Mouse (Mus musculus) v-Abl transformed pro-B cells (cell line): ENCODE data around the gene Wdsub1.

Experiments used
- in situ Hi-C, 2 experiments: fragments of 400-800 bp; cut with MboI; formaldehyde crosslinking; loops; one replicate each; pipeline ENCODE4 v1.15.1; 2025; ENCODE audit not compliant: unreplicated experiment in 2 of 2

Wdsub1 gene

DNA sequence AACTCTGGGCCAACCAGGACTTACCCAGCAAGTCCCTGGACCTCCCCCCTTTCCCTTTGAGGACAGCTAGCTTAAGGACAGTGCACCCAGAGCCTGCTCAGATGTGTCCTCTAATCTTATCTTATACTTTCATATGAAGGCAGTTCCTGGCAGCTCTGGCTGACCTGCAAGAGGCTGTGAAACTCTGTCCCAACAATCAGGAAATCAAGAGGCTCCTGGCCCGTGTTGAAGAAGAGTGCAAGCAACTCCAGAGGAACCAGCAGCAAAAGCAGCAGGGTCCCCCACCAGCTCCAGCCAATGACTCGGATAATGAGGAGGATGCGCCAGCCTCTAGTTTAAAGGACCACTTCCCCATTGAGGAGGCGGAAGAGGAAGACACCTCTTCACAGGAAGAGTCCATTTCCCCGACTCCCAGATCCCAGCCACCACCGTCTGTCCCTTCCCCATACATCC, 39.8 kb downstream of the Wdsub1 start:
- in situ Hi-C loops = no loop called here

DNA sequence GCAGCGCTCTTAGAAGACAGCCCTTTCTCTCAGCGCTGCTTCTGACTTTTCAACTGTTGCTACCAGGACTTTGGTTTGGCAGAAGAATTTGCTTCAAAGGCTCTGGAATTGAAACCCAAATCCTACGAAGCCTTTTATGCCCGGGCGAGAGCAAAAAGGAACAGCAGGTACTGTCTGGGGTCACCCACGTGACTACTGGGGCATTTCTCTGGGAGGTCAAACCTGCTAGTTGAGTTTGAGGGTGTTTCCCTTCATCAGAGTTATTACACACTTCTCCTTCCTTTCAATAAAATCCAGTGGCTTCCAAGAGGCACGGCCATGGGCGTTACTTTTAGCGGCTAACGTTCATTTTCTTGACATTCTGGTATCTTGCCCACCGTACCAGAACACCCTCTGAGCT, 40.4 kb downstream of the Wdsub1 start:
- in situ Hi-C loops = no loop called here

DNA sequence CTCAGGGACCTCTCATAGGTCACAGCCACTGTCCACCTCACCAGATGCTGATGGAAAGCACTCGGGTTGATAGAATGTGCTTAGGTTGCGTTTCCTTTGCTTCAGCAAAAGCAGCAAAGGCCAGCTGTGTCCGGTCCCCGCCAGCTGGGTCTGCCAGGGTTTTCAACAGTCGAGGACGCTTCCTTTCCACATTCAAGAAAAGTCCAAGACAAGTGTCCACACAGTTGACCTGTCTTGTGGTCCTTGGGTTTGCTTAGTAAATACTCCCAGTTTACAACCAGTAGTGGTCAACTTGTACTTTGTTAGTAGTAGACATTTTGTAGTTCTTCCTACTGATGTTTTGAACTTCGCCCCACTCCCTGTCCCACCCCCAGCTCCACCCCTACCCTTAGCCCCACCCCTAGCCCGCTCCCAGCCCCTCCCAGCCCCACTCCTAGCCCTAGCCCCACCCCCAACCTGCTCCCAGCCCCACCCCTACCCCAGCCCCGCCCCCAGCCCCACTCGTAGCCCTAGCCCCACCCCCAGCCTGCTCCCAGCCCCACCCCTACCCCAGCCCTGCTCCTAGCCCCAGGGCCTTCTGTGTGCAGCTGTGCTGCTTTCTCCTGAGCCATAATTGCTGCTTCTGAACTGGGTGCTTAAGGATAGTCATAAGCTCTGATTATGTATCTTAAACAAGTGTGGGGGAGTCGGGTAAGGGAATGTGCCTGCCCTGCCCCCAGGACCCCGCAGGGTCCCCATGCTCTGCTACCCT, 41.0 kb downstream of the Wdsub1 start:
- in situ Hi-C loops = no loop called here

DNA sequence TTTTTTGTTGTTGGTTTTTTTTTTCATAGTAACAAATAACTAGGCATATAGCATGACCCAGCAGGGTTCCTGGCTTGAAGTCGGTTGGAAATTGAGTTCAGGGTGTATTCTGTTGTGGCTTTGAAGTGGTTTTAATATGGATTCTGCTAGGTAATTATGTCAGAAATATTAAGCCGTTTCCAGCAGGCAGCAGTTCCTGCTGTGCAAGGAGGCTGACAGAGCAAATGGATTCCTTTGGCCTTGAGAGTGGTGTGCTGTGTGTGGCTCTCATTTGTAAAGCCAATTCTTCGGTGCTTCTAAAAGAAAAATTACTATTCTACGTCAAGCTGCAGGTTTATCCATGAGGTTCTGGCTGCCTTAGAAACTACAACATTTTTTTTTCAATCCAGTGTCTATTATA, 42.2 kb downstream of the Wdsub1 start:
- in situ Hi-C loops = no loop called here

DNA sequence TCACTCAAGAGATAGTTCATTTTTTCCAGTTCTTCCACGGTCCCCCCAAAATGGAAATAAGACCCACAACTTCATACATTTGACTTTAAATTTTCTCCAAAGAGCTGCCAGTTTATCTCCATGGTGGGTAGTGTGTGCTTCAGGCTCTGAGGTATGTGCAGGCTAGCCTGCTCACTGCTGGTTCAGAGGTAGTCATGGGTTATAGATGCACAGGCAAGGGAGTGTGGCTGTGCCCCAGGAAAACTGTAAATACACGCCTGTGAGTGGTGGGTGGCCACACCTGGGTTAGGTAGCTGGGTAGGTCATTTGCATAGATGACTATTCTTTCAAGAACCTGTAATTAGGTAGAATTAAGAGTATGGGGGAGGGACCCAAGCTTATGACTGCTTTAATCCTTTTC, 42.6 kb downstream of the Wdsub1 start:
- in situ Hi-C loops = no loop called here

DNA sequence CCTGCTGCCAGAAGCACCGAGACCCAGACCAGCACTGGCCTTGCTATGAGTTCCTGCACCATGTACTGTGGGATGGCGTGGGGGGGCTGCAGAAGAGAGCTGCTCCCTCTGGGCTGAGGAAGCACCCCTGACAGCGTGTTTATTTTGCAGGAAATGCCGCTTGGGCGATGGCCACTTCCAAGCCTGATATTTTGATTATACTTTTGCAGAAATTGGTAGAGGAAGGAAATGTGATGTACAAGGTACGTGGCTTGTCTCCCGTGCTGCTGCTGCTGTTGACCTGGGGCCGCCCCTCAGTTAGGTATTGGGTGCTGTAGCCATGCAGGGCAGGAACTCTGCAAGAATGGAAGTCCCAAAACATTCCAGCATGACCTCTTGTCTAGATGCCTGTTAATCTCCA, 43.6 kb downstream of the Wdsub1 start:
- in situ Hi-C loops = no loop called here

DNA sequence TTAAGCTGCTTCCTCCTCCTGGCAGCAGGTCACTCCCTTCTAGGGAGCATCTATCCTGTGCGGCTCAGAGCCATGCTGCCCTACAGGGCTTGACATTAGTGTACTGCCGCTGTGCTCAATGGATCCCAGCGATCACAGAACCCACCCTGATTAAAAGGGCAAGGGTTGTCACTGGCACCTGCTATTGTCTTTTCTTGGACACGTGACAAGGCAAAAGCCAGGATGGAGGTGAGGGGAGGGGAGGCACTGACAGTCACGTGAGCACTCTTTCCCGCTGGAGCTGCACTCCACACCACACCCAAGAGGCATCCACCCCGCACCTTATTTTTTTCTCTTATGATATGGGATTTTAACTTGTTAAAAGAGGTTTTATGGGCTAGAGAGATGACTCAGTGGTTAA, 50.6 kb downstream of the Wdsub1 start:
- in situ Hi-C loops = no loop called here

DNA sequence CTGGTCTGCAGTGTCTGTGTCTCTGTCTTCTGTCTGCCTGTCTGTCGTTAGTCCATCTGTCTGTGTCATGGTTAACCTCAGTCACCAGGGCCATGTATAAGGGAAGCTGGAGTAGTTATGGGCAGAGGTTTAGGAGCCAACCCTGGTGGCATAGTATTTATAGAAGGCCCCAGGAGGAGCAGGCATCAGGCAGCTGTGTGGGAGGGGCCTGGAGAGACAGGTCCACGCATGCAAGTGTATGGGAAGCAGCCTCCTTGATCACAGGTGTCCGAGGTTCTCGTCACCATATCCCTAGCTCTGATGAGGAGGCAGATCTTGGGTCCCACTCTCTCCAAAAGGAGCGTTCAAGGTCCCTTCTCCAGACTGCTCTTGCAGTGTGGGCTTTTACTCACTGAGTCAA, 51.5 kb downstream of the Wdsub1 start:
- in situ Hi-C loops = no loop called here

DNA sequence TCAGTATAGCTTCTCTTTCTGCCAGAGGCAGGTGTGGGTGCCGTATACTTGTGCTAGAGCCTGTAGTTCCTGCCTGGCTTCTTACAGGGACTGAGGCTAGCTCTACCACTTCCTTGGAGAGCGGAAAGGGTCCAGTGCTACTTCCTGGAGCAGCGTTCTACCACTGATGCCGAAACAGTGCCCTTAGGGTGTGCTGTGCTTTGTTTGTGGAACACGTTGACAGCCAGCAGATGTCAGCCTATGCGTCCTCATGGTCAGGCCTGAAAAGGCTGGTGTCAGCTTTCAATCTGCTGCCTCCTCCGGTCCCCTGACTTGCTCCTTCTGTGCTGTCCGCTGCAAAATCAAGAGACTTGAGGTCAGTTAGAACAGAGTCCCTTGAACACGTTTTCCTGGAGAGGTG, 52.2 kb downstream of the Wdsub1 start:
- in situ Hi-C loops = no loop called here

DNA sequence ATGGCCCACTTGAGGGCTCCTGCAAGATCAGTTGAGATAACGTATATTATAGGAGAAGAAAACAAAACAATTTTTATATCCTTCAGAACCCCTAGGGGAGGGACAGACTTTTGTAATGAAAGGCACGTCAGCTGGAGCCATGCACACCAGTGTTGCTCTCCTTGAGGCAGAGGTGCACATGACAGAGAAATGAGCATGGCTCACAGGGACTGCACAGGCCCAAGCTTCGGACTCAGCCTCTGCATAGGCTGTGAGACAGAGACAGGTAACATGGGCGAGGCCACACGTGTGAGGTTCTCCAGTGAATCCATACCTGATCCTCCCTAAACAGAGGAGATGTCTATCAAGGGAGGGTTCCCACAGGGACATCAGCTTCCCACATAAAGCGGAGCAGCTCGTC, 52.7 kb downstream of the Wdsub1 start:
- in situ Hi-C loops = no loop called here

DNA sequence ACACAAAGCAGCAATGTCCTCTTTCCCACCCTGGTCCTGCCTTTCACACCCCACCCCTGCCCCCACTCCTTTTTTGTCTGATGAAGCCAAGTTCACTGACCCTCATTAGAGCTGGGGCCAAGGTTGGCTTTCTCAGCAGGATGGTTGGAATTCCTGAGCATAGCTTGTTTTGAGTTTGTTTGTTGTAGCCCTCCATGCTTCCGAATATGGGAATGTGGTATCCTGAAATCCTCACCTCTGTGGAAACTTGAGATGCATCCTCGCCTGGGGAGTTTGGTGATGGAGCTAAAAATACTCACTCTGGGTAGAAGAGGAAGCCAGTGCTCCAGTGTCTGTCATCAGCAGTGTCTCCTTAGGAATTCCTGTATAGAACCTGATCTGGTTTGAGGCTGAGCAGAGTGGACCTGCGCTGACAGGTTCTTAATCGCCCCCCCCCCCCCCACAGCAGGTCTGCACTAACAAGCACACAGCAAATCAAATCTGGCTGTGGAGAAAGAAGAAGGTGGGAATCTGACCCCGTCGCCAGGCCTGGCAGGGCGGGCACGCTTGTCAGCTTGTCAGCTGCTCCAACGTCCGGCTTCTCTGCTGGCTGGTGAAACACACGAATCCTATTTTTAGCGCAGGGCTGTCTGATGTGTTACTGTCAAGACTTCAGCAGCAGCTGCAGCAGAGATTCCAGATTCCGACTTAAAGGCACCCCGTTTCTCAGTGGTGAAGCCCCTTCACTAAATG, 53.4 kb downstream of the Wdsub1 start:
- in situ Hi-C loops = no loop called here

DNA sequence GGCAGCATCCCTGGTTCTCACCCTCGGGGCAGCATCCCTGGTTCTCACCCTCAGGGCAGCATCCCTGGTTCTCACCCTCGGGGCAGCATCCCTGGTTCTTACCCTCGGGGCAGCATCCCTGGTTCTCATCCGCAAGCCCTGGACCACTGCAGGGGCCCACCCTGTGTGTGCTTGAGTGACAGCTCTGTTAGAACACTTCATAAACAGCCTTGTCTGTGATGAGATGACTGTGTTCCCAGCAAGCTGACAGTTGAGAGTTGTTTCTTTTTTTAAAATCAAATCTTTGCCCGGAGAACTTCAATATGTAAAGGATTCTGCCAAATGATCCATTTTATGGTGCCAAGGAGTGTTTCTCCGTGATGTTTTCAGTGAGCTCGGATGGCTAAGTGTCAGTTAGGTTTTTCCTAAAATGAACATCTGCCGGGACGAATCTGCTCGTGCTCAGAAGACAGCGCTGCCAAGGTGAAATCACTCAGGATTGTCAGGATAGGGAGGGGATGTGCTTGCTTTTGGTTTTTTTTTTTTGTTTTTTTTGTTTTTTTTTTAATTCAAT, 54.2 kb downstream of the Wdsub1 start:
- in situ Hi-C loops = no loop called here

DNA sequence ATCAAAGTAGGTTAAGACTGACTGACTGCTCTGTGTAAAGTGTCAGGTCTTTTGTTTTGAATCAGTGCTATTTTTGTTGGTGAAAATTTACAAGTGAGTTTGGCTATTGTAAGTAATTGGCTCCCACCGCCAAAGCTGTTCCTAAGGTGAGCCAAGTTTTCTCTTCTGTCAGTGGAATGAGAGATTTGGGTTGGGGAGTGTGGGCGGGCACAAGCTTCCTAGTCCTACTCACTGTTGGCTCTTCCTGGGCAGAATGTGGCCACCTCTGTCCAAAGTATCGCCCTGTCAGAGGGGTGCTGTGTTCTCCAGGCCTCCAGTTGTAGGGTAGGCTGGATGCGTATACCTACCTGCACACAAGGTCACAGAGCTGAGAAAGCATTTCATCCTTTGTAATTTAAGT, 57.0 kb downstream of the Wdsub1 start:
- in situ Hi-C loops = no loop called here

DNA sequence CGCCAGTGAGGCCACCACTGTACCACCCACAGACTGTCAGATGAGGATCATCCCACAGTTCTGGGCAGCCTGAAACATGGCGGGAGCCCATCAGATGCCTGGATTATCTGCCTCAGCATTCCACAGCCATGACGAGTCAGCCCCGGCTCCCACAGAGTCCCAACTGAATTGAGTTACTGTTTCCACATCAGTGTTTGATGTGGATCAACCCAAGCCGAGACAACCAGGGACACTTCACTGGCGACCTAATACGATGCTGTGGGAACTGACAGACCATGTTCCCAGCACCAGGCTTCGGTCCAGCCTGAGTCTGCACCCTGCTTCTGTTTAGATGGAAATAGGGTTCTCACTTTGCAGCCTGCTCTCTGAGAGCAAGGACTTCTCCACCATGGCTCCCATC, 58.1 kb downstream of the Wdsub1 start:
- in situ Hi-C loops = no loop called here

DNA sequence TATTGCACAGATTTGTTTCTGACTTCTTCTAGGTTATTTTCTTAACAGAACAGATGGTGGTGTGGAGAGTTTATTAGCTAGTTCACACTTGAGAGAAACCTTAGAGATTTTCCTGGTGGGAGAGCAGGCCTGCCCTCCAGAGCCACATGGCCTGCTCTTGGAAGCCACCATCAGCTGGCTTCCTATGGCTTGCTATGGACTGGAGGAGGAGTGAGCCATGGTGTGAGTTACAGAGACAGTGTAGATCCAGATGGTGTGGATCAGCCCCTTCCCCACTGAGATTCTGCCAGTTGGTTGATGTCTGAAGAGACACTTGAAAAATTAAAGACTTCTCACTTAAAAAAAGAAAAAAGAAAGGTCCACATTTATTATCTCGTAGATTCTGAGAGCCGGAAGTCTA, 61.3 kb downstream of the Wdsub1 start:
- in situ Hi-C loops = no loop called here

DNA sequence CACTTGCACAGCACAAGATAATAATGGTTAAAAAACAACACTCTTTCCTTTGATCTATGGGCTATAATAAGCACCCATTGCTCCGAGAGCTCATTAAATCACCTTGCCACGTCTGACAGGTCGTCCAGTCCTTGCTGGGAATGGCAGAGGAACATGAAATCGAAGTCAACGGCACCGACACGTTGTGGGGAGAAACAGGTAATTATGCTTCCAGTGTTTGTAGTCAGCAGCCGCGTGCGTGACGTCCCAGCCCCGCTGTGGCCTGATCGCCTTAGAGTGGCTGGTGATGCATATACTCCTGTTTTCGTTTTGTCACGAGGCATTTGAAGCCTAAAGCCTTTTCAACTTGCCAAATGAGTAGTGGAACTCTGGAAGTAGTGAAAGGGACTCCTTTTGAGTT, 62.3 kb downstream of the Wdsub1 start:
- in situ Hi-C loops = no loop called here

DNA sequence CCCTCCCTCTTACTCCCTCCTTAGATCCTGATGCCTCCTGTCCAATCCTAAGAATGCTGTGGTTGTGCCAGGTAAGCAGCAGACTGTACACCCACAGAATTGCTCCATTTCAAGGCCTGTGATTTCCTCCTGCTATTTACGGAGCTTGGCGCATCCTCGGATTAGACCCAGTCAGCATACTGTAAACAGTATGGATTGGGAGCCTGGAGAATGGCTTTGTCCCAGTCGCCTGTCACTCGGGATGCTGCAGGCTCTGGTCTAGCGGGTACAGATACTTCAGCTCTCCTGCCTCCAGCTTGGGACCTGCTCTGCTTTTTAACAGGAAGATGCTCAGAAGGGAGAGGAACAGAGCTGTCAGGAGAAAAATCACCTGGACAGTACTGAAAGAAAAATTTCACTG, 63.0 kb downstream of the Wdsub1 start:
- in situ Hi-C loops = no loop called here

DNA sequence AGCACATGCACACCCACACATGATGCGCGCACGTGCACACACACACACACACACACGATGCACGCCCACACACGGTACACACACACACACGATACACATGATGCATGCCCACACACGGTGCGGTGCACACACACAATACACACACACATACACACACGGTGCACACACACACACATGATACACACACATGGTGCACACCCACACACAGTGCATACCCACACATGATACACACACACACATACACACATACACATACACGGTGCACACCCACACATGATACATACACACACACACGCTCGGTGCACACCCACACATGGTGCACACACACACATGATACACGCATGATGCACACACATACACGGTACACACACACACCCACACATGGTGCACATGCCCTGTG, 63.7 kb downstream of the Wdsub1 start:
- in situ Hi-C loops = no loop called here

DNA sequence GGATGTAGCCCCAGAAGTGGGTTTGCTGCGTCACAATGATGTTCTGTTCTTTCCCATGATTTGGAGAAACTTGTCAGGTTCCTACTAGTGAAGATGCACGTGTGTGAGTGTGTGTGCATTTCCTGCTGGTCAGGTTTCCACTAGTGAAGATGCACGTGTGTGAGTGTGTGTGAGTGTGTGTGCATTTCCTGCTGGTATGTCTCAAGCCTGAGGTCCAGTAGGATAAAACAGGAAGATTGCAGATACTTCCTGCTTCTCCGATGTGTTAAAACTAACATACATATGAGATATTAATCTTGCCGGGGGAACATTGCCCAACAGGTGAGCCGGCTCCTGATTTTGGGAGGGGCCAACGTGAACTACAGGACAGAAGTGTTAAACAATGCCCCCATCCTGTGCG, 67.4 kb downstream of the Wdsub1 start:
- in situ Hi-C loops = no loop called here

DNA sequence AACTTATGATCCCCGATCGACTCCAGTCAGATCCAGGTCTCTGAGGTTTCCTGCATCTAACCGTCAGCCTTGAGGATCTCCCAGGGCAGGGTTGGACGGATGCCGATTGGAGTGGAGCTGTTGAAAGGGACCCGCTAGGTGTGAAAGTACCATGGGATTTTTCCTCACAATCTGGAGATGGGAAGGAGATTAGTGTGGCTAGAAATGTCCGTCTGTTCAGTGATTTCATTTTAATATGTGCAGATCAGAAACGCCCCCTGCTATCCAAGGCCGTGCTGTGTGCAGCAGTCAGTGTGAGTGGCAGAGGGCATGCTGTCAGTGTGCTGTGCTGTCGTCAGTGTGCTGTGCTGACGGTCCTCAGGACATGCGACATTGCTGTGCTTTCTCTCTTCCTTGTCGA, 68.9 kb downstream of the Wdsub1 start:
- in situ Hi-C loops = no loop called here

DNA sequence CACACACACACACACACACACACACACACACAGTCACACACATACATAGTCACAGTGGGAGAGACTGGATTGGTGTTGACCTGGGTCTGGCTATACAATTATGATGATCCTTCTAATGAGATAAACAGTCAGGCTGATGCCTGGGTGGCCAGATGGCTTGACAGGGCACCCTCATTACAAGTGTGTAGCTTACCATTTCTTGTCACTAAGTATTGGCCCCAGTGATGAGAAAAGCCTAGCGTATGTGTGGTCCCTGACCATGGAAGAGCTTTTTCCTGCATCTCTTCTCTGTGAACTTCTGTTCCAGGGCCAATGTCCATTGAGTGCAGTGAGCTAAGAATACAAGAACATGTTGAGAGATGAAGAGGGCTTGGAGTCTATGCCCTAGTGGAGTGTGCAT, 69.8 kb downstream of the Wdsub1 start:
- in situ Hi-C loops = no loop called here

DNA sequence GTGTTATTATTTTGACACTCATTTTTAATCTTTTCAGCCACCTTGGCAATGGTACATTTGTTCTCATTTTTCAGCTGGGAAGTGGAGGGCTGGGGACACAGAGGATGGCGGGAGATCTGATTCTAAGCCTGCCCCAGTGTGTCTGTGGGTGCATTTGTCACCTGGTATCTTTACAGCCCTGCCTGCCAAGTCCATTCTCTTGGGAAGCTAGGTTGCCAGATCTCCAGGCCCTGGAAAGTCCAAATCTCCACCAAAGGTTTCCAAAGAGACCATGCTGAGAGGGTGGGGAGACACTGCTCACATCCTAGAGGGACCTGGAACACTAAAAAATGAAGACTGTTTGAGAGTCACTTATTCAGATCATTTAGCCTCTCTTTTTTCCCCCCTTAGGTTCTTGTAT, 71.1 kb downstream of the Wdsub1 start:
- in situ Hi-C loops = no loop called here
